Mouse (Mus musculus) heart, adult 2 months (tissue): ENCODE measurements around the gene Dnajc3. TPM values are rescaled to one million over a fixed set of nuclear protein-coding genes. Genes with fewer than 3 reads are reported as not detected.
A peak's percentile ranks its signal among the peaks of the same experiment; 100 is the strongest.

Source experiments
- DNase-seq, 2 experiments: peaks; one replicate each; pipeline ENCODE4 v3.0.0; 2021
- H3K27ac ChIP-seq: fragments of 200-600 bp; 2 replicates; pipeline ENCODE4 v1.8.1; 2022
- H3K27me3 ChIP-seq: fragments of 200-500 bp; 2 replicates; pipeline ENCODE4 v1.6.1; 2012; ENCODE audit warnings: mild to moderate bottlenecking, low read length, inconsistent platforms, mixed read lengths; ENCODE audit not compliant: control insufficient read depth, insufficient read depth
- H3K36me3 ChIP-seq: fragments of 200-500 bp; 2 replicates; pipeline ENCODE4 v1.6.1; 2012; ENCODE audit warnings: low read length, inconsistent platforms; ENCODE audit not compliant: control insufficient read depth, insufficient read depth
- H3K4me1 ChIP-seq: fragments of 200-500 bp; 2 replicates; pipeline ENCODE4 v1.6.1; 2011; ENCODE audit warnings: low read length; ENCODE audit not compliant: control insufficient read depth, insufficient read depth
- H3K4me3 ChIP-seq: fragments of 200-600 bp; 2 replicates; pipeline ENCODE4 v1.8.1; 2022
- H3K79me2 ChIP-seq: fragments of 200-500 bp; replicated peaks from 2 replicates; pipeline ENCODE4 v1.6.1; 2012; ENCODE audit warnings: mild to moderate bottlenecking, inconsistent platforms, low read length, moderate library complexity, mixed read lengths; ENCODE audit not compliant: control insufficient read depth, insufficient read depth
- H3K9ac ChIP-seq: fragments of 200-500 bp; 2 replicates; pipeline ENCODE4 v1.6.1; 2012; ENCODE audit warnings: low read depth, mild to moderate bottlenecking, control low read depth, inconsistent platforms, low read length, mixed read lengths
- CTCF ChIP-seq: fragments of 200-600 bp; IDR thresholded peaks from 2 replicates; pipeline ENCODE4 v1.8.1; 2022; ENCODE audit warnings: antibody characterized with exemption, mild to moderate bottlenecking, moderate library complexity
- EP300 ChIP-seq: fragments of 200-500 bp; IDR thresholded peaks from 2 replicates; pipeline ENCODE4 v1.6.1; 2011; ENCODE audit warnings: low read depth, low read length, control low read depth; ENCODE audit not compliant: insufficient read depth
- POLR2A ChIP-seq: fragments of 200-500 bp; IDR thresholded peaks from 2 replicates; pipeline ENCODE4 v1.6.1; 2011; ENCODE audit warnings: mild to moderate bottlenecking, low read depth, low read length, control low read depth; ENCODE audit not compliant: insufficient read depth
- WGBS: fragments of 180-500 bp; shearing (Covaris S2); methylation state at CpG from one replicate; pipeline ENCODE4 v1.1.7; 2018; 5-methylcytosine and 5-hydroxymethylcytosine counted together
- intact Hi-C: fragments of 180-260 bp; cut with DNase I; formaldehyde crosslinking; loops from one replicate; pipeline ENCODE4 v1.15.1; 2025
- polyA plus RNA-seq: library from polyadenylated mRNA; depleted of rRNA; stranded (reverse); fragments of >200 nt; gene quantifications from 2 replicates; pipeline ENCODE4 v1.2.3, GENCODE M21; 2012
- total RNA-seq, 2 experiments: library from RNA; stranded (reverse); gene quantifications; 2 replicates each; pipeline ENCODE4 v1.2.3; 2021

Gene Dnajc3
- total and polyA plus RNA-seq, 3 experiments, result 8.5 to 33.4 (median 32.5) TPM

- no peak overlapping the region for H3K4me3 ChIP-seq
- intact Hi-C loops, result loop anchor here (5.0 to 10.0 kb wide), 2 partner anchors 32 to 120 kb away; no protein-coding TSS in a partner anchor
- peaks cover 10% of the 10 kb centered on the region for H3K36me3 ChIP-seq
- no peak overlapping the region for H3K9ac ChIP-seq
- no peaks in the 10 kb centered on the region for H3K27me3 ChIP-seq
- TF ChIP-seq POLR2A (no peak), EP300 (no peak), CTCF (no peak)
- peaks cover 9% of the 10 kb centered on the region for H3K79me2 ChIP-seq
- H3K4me1 ChIP-seq, result peaks cover 12% of the 10 kb centered on the region
- DNase-seq, result no peak
- no peak overlapping the region for H3K27ac ChIP-seq
- WGBS, result 51% methylated on average over 2 of the region's 2 CpGs
Observed at GRCm38 (mm10) chr14:118944702-118945101, 6.9 kb downstream of the Dnajc3 start.

- peaks cover 11% of the 10 kb centered on the region for H3K4me1 ChIP-seq
- H3K36me3 ChIP-seq, result peaks cover 6% of the 10 kb centered on the region
- H3K9ac ChIP-seq, result no peak overlapping the region
- TF ChIP-seq CTCF (no peak), POLR2A (no peak), EP300 (no peak)
- peaks cover 10% of the 10 kb centered on the region for H3K79me2 ChIP-seq
- intact Hi-C loops, result loop anchor here (5.0 to 10.0 kb wide), 2 partner anchors 37 to 124 kb away; no protein-coding TSS in a partner anchor
- WGBS, result 59% methylated on average over 1 of the region's 1 CpGs
- DNase-seq, result peak in 1 of 2 experiments; percentile 4
- no peaks in the 10 kb centered on the region for H3K27me3 ChIP-seq
- H3K27ac ChIP-seq, result no peak overlapping the region
- no peak overlapping the region for H3K4me3 ChIP-seq
Observed at GRCm38 (mm10) chr14:118948841-118949240, 11.1 kb downstream of the Dnajc3 start.

GRCm38 (mm10) chr14:118951912-118952583, 14.3 kb downstream of the Dnajc3 start:
- Histone ChIP-seq H3K9ac (no peak overlapping the region), H3K36me3 (no peaks in the 10 kb centered on the region; the same call in 1 of the 2 replicates), H3K27me3 (no peaks in the 10 kb centered on the region), H3K27ac (no peak overlapping the region), H3K4me3 (no peak overlapping the region), H3K4me1 (peaks cover 8% of the 10 kb centered on the region), H3K79me2 (peaks cover 3% of the 10 kb centered on the region)
- 89% methylated on average over 9 of the region's 9 CpGs for WGBS
- intact Hi-C loops, result no loop called here
- TF ChIP-seq EP300 (no peak), CTCF (no peak), POLR2A (no peak)
- peak; percentile 38 to 39 for DNase-seq

- H3K4me3 ChIP-seq, result no peak overlapping the region
- no peak overlapping the region for H3K9ac ChIP-seq
- H3K27me3 ChIP-seq, result no peaks in the 10 kb centered on the region
- no peaks in the 10 kb centered on the region for H3K4me1 ChIP-seq
- H3K27ac ChIP-seq, result no peak overlapping the region
- no peaks in the 10 kb centered on the region for H3K79me2 ChIP-seq
- 84% methylated on average over 3 of the region's 3 CpGs for WGBS
- intact Hi-C loops, result no loop called here
- no peaks in the 10 kb centered on the region; the same call in 1 of the 2 replicates for H3K36me3 ChIP-seq
- TF ChIP-seq POLR2A, result no peak
- TF ChIP-seq CTCF, result no peak
- no peak for TF ChIP-seq EP300
- DNase-seq, result no peak
Observed at GRCm38 (mm10) chr14:118958010-118958409, 20.2 kb downstream of the Dnajc3 start.

GRCm38 (mm10) chr14:118965356-118966000, 27.7 kb downstream of the Dnajc3 start:
- Histone ChIP-seq H3K36me3 (no peaks in the 10 kb centered on the region; the same call in none of the 2 replicates), H3K4me1 (no peaks in the 10 kb centered on the region), H3K27me3 (no peaks in the 10 kb centered on the region), H3K27ac (no peak overlapping the region), H3K79me2 (no peaks in the 10 kb centered on the region), H3K9ac (no peak overlapping the region), H3K4me3 (no peak overlapping the region)
- no peak for DNase-seq
- intact Hi-C loops, result no loop called here
- TF ChIP-seq EP300, result no peak
- TF ChIP-seq POLR2A, result no peak
- no peak for TF ChIP-seq CTCF
- WGBS, result 82% methylated on average over 4 of the region's 4 CpGs

GRCm38 (mm10) chr14:118967646-118968045, 29.9 kb downstream of the Dnajc3 start:
- no peak overlapping the region for H3K4me3 ChIP-seq
- no peak overlapping the region for H3K27ac ChIP-seq
- no peaks in the 10 kb centered on the region for H3K79me2 ChIP-seq
- no peak for TF ChIP-seq POLR2A
- no peak for TF ChIP-seq CTCF
- no peak for TF ChIP-seq EP300
- no peaks in the 10 kb centered on the region for H3K4me1 ChIP-seq
- intact Hi-C loops, result no loop called here
- H3K27me3 ChIP-seq, result no peaks in the 10 kb centered on the region
- WGBS, result 66% methylated on average over 7 of the region's 7 CpGs
- no peak for DNase-seq
- H3K36me3 ChIP-seq, result no peaks in the 10 kb centered on the region; the same call in 1 of the 2 replicates
- no peak overlapping the region for H3K9ac ChIP-seq
